Mouse (Mus musculus) left cerebral cortex, postnatal 14 days (tissue): ENCODE measurements around the gene Nit2. TPM values are rescaled to one million over a fixed set of nuclear protein-coding genes. Genes with fewer than 3 reads are reported as not detected.
"Not testable (repeated sequence)": the region's sequence is repeated elsewhere in the genome, so short reads cannot be mapped to it uniquely, and the experiment has no call there.

Experiments
- DNase-seq, 2 experiments: peaks; one replicate each; pipeline ENCODE4 v3.0.0; 2021 to 2022; ENCODE audit warnings: low spot score in 2 of 2, mixed read lengths in 1 of 2
- intact Hi-C: fragments of 180-260 bp; cut with DNase I; formaldehyde crosslinking; loops from one replicate; pipeline ENCODE4 v1.15.1; 2025
- long read RNA-seq, 2 experiments: library from polyadenylated mRNA; stranded (forward); transcript quantifications; one replicate each; pipeline ENCODE4 v2.0.0; 2021
- total RNA-seq, 2 experiments: library from RNA; stranded (reverse); gene quantifications; 2 replicates each; pipeline ENCODE4 v1.2.3; 2021

Gene Nit2
- total RNA-seq, result 10 to 100 TPM; 19.2 to 19.5 TPM
- long read RNA-seq, experiment 1, transcript Nit2-201 (10 exons, 1,286 nt), result major isoform, 10 of 13 reads
- long read RNA-seq, experiment 1, partial matches to known transcripts, result 0 of 13 reads
- long read RNA-seq, experiment 1, other reads (novel, unspliced or antisense), result 3 of 13 reads
- long read RNA-seq, experiment 2, transcript Nit2-201 (10 exons, 1,286 nt), result major isoform, 18 of 21 reads
- long read RNA-seq, experiment 2, partial matches to known transcripts, result 1 of 21 reads
- long read RNA-seq, experiment 2, other reads (novel, unspliced or antisense), result 2 of 21 reads

DNA sequence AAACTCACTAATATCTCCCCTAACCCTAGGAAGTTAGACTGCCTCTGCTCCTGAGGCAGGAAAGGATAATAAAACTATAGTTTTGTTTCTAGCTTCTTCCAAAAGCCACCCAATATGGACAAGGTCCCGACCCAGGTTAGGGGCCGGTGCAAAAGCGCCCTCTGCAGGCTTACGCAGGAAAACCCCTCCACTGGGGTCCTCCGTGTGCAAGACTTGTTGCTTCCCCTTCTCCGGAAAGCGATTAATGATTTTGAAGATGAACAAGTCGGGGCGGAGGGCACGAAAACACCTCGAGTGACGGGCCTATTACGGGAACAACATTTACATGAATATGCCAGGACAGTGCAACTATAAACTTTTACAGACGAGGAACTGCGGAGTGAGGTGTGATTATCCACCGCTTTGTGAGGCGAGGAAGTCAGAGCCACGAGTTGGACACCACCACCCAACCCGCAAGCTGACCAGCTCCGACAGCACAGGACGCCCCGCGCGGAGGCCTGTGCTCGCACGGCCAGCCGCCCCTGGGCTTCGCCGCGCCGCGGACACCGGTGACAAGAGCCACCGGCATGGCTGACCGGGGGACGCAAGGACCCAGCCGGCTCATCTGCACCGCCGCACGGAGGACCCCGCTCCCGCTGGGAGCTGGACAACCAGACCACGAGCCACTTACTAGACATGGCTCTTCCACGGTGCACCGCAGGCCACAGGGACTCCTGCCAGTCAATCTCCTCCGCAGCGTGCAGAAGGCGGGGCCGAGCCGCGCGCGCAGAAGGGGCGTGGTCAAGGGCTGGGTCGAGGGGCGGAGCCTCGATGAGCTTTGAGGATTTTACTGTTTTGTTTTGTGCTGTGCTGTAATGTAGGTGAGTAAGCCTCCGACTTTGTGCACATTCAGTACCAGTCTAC, at the start of gene Nit2:
Gene Nit2, minus strand, starts transcription at position 731 of the 903 bp plus-strand sequence.
- intact Hi-C loops, result no loop called here
- peak; percentile 91 to 92 for DNase-seq

- intact Hi-C loops, result no loop called here
- DNase-seq, result no peak
These were observed 48.8 kb upstream of the Nit2 start for GRCm38 (mm10) chr16:57215957-57216356.

DNA sequence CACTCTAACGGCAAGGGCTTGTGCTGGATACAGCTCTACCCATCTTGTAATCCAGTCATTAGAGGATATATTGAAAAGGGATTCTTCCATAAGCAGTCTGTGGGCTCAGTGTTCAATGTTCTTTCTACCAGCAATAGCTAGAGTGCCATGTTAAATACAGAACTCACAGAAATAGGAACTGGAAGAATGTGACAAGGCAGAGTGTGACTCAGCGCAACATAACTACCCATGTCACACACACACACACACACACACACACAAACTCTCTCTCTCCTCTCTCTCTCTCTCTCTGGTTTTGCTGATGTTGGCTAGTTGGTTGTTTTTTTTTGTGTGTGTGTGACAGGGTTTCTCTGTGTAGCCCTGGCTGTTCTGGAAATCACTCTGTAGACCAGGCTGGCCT, 43.9 kb upstream of the Nit2 start:
- peak in 1 of 2 experiments; percentile 37 for DNase-seq
- intact Hi-C loops, result no loop called here

- no peak for DNase-seq
- intact Hi-C loops, result no loop called here
These were observed 41.2 kb upstream of the Nit2 start for GRCm38 (mm10) chr16:57208342-57208741.

DNA sequence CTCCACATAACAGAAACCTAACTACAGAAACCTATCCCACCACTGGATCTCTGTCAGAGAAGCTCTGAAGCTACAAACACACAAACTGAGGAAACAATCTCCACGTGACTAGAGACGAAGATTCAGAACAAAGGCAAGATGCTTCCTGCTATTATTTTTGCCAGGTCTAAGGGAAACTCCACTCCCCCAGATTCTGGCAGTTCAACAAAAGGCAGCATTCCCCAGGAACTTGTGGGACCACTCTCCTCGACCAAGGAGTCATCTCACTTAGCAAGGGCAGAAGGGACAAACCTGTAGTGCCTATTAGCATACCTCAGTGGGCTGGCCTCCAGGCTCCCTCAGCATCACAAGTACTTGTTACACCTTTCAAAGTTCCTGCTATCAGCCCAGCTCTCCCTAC, 30.1 kb upstream of the Nit2 start:
- intact Hi-C loops, result no loop called here
- DNase-seq, result no peak

- intact Hi-C loops, result no loop called here
- no peak for DNase-seq
These were observed 29.4 kb upstream of the Nit2 start for GRCm38 (mm10) chr16:57196590-57196989.

DNA sequence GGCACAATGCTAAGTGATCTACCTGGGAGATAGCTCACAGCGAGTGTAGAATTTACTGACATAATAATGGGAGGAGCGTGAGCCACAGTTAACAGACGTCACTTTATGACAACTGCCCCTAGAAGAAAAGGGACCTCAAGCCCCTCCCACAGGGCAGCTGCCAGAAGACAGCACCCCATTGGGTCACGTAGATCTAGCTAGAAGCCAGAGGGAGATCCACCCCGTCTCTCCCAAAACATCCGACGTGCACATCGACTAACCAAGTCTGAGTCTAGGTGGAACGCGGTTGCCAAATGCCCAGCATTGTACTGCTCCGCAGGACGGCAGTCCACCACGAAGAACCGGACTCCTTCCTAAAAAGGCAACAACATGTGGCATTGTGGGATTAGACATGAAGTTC, 24.1 kb upstream of the Nit2 start:
- intact Hi-C loops, result no loop called here
- DNase-seq, result no peak

- intact Hi-C loops, result no loop called here
- DNase-seq, result no peak
These were observed 23.2 kb upstream of the Nit2 start for GRCm38 (mm10) chr16:57190390-57190789.

DNA sequence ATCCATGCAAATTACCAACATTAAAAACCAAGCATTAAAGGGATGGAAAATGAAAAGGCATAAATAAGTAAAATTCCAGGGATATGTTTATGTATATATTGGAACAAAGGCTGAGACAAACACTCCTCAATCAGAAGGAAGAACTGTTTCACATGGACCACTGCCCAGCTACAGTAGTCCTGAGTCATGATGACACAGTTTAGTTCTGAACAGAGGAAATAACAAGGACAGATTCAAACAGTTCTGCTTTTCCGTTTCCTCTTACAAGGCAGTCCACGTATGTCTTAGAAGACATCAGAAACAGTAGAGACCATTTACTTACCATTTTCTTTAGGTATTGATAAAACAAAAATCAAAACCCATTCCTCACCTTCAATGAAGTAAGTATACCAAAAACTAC, 22.4 kb upstream of the Nit2 start:
- intact Hi-C loops, result no loop called here
- no peak for DNase-seq

GRCm38 (mm10) chr16:57186618-57187017, 19.5 kb upstream of the Nit2 start:
- intact Hi-C loops, result no loop called here

DNA sequence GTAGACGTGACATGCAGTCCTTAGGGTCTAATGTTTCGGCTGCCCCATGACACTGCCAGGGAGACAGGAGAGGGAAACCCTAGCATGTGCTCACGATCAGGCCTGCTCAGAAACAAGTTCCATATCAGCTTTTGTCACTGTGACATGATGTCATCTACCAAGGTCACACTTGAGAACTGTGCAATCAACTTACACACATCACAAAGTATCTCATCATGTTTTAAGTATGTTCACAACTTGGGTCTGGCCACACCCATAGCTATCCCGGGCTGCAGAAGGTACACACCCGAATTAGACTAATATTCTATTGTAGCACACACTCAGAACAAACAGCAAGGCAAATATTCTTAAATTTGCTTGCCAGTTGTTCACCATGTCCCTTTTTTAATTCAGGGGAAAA, 14.9 kb upstream of the Nit2 start:
- no peak for DNase-seq
- intact Hi-C loops, result no loop called here

More at GRCm38 (mm10) chr16:57186618-57187017, 19.5 kb upstream of the Nit2 start:
- no peak for DNase-seq

DNA sequence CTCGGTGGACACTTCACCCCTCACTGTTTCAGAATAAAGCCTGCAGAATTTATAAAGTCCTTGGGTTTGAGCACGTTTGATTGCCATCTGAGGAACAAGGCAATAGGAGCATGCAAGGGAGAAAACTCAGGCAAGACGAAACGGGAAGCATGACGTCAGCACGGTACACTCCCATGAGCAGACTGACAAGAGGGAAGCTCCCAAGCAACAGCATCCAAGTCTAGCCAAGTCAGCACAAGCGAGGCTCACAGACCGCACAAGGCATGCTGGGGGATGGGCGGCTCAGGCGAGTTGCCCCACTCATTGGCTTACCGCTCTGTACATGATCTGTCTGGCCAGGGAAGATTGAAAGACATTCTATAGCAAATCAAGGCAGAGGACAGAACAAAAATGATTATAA, 14.0 kb upstream of the Nit2 start:
- peak; percentile 54 to 69 for DNase-seq
- intact Hi-C loops, result no loop called here

DNA sequence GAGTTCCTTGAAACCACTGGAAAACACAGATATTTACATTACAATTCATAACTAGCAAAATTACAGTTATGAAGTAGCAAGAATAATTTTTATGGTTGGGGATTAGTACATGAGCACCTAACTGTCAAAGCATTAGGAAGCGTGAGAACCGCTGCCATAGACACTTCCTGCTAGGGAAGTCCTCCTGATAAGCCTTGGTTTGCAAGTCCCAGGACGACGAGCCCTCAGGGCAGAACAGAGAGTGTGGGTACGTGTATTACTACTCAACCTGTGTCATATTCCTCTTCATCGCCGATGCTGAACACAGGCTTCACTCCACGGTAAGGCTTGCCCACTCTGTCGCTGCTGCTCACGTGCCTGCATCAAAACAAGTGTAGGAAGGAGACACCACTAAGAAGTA, 10.5 kb upstream of the Nit2 start:
- no peak for DNase-seq
- intact Hi-C loops, result no loop called here

DNA sequence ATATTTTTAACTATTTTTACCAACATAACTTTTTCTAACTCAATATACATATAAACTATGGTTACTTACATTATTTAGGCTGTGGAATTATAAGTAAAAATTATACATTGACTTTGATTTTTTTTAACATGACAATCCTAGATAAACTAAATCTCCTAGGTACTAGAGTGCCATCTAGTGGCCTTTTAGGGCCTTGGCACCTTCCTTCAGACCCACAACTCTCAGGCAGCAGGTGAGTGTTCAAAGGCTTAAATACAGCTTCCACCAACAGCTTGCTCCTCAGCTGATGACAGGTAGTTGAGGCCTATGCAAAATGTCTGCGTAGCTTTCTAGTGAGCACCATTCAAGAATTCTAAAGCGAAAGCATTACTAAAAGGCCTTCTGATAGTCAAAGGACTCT, 10.1 kb upstream of the Nit2 start:
- intact Hi-C loops, result no loop called here
- peak; percentile 52 to 64 for DNase-seq

DNA sequence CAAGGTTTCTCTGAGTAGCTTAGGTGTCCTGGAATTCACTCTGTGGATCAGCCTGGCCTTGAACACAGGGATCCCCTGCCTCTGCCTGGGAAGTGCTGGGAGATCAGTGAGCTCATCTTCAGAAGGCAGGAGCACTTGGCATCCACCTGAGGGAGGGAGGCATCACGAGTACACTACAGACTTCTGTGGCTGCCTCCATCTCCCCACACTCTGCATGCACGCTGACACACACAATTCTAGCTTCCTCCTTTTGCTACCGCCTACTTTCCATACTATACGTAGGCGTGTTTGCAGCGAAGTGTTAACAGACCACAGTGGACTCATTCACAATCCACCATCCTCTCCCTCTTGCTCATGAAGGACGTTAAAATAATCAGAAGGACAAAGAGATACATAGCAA, 9.1 kb upstream of the Nit2 start:
- intact Hi-C loops, result no loop called here
- DNase-seq, result peak; percentile 50 to 63

- no peak for DNase-seq
- intact Hi-C loops, result no loop called here
These were observed 8.6 kb upstream of the Nit2 start for GRCm38 (mm10) chr16:57175751-57176150.

DNA sequence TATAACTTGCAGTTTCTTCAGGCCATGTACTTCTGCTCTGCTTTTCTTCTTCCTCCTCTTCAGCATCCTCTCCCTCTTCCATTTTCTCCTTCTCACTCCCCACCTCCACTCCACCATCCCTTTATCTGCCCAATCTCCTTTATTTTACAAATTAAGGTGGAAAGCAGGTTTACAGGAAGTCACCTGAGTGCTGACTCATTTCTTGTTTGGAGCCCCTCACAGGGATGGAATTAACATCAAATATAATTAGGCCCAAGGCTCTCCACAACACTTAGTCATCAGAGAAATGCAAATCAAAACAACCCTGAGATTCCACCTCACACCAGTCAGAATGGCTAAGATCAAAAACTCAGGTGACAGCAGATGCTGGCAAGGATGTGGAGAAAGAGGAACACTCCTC, 7.3 kb upstream of the Nit2 start:
- intact Hi-C loops, DNase-seq: not testable (repeated sequence)

GRCm38 (mm10) chr16:57171570-57171969, 4.4 kb upstream of the Nit2 start:
- peak; percentile 24 to 52 for DNase-seq
- intact Hi-C loops, result no loop called here

GRCm38 (mm10) chr16:57171161-57171560, 4.0 kb upstream of the Nit2 start:
- no peak for DNase-seq
- intact Hi-C loops, result no loop called here

DNA sequence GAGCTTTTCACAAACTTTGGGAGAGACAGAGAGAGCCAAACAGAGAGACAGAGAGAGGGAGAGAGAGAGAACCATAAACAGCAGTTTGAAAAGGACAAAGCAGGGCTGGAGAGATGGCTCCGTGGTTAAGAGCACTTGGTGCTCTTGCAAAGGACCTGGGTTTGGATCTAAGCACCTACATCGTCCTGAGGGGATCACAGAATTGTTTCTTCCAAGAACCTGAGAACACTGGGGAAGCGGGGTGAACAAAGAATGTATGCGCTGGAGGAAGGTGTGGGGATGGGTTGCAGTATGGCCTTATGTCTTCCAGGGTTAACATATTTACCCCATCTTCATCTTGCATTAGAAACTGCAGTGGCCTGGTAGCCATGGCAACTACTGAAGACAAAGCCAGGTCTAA, 1.1 kb upstream of the Nit2 start:
- intact Hi-C loops, result no loop called here
- DNase-seq, result no peak

DNA sequence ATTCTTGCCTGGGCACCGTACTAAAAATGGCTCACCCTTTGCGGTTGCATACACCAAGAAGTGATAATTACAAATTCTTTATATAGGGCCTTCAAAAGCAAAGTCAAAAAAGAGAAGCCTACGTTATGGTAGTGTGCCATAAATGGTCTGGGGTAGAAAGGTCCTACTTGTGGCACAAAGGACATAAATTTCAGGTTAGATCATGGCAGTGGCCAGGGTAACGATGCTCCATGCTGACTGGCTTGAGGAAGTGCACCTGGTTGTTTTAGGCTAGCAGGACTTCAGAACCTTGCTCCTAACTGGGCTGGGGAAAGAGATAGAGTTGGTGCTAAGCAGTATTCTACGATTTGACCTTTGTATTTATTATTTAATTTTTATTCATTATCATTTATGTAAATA, 372 bp upstream of the Nit2 start:
- intact Hi-C loops, result no loop called here

More for the DNA sequence above, 372 bp upstream of the Nit2 start:
- DNase-seq, result no peak
